Mouse (Mus musculus) forebrain, embryonic 12.5 days (tissue): Measurements from ENCODE around the gene Npepl1. TPM values are rescaled to one million over a fixed set of nuclear protein-coding genes. Genes with fewer than 3 reads are reported as not detected.

Experiments used
- ATAC-seq: fragments of 200-750 bp; cut with Nextera tagmentation; 2 replicates; pipeline ENCODE4 v1.8.0; 2017; ENCODE audit warnings: moderate TSS enrichment; ENCODE audit not compliant: low FRiP score
- H3K27ac ChIP-seq: fragments of 300-500 bp; sonication (generic); 2 replicates; pipeline ENCODE4 v1.5.1; 2016; ENCODE audit warnings: mild to moderate bottlenecking
- H3K27me3 ChIP-seq: fragments of 300-500 bp; sonication (generic); 2 replicates; pipeline ENCODE4 v1.6.1; 2016; ENCODE audit warnings: mild to moderate bottlenecking
- H3K36me3 ChIP-seq: fragments of 300-500 bp; sonication (generic); replicated peaks from 2 replicates; pipeline ENCODE4 v1.6.1; 2016; ENCODE audit warnings: mild to moderate bottlenecking
- H3K4me1 ChIP-seq: fragments of 300-500 bp; sonication (generic); 2 replicates; pipeline ENCODE4 v1.6.1; 2016
- H3K4me2 ChIP-seq: fragments of 300-500 bp; sonication (generic); 2 replicates; pipeline ENCODE4 v1.6.1; 2016; ENCODE audit warnings: mild to moderate bottlenecking, moderate library complexity
- H3K4me3 ChIP-seq: fragments of 300-500 bp; sonication (generic); replicated peaks from 2 replicates; pipeline ENCODE4 v1.5.1; 2016; ENCODE audit warnings: mild to moderate bottlenecking
- H3K9ac ChIP-seq: fragments of 300-500 bp; sonication (generic); 2 replicates; pipeline ENCODE4 v1.6.1; 2016; ENCODE audit warnings: mild to moderate bottlenecking
- H3K9me3 ChIP-seq: fragments of 300-500 bp; sonication (generic); 2 replicates; pipeline ENCODE4 v1.6.1; 2016
- WGBS: fragments of 180-500 bp; shearing (Covaris S2); methylation state at CpG from one replicate; pipeline ENCODE4 v1.1.7; 2016; 5-methylcytosine and 5-hydroxymethylcytosine counted together
- polyA plus RNA-seq: library from polyadenylated mRNA; unstranded; fragments of >200 nt; fragmentation: Nextera tagmentation; extraction: Ambion mirVana; gene quantifications from 2 replicates; pipeline ENCODE4 v1.2.1, GENCODE M21; 2016

Gene Npepl1
- polyA plus RNA-seq, 1 experiment from 2014 or later: 26.7 TPM

DNA sequence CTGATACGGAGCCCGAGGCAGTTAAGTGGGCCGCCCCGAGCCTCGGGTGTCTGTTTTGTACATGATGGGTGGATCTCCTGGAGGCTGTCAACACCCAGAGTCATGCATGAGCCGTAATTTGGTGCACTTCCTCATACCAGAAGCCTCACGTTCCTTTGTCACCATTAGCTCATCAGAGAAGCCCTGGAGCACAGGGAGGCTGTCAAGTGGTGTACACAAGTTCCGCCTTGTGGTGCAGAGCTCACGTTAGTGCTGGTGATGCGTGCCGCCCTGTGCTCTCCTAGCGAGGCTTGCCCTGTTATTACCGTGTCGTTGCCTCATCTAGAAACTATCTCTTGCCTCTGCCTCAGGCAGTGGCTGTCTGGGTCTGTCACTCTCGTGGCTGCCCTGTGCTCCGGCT, 6.8 kb downstream of the Npepl1 start:
- Histone ChIP-seq H3K9me3 (no peaks in the 10 kb centered on the region), H3K4me1 (no peaks in the 10 kb centered on the region), H3K27me3 (no peaks in the 10 kb centered on the region), H3K4me2 (no peak overlapping the region), H3K27ac (no peak overlapping the region), H3K9ac (no peak overlapping the region), H3K36me3 (peaks cover 27% of the 10 kb centered on the region), H3K4me3 (no peak overlapping the region)
- 86% methylated on average over 16 of the region's 16 CpGs for WGBS
- peak; percentile 31; the same call in 1 of the 2 replicates for ATAC-seq

DNA sequence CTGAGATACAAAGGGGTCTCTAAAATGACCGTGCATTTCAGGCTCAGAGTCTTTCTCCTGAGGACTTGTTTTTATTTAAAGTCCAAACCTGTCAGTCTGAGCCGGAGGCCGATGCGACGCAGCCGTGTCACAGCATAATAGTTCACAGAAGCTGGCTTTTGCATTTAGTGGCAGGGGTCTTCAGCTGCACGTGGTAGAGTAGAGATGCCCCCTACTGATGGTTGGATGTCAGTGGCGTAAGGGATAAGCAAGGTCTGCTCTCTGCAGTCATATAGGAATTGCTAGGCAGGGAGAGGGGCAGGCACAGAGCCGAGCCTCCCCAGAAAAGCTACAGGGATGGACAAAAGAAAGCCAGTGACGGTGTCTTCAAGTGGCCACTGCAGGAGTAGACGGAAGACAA, 8.0 kb downstream of the Npepl1 start:
- peak; percentile 64; the same call in 1 of the 2 replicates for ATAC-seq
- no peak overlapping the region for H3K4me2 ChIP-seq
- 57% methylated on average over 11 of the region's 11 CpGs for WGBS
- H3K4me3 ChIP-seq: no peak overlapping the region
- H3K27ac ChIP-seq: no peak overlapping the region
- H3K4me1 ChIP-seq: no peaks in the 10 kb centered on the region
- H3K9ac ChIP-seq: no peak overlapping the region
- peaks cover 39% of the 10 kb centered on the region for H3K36me3 ChIP-seq
- no peaks in the 10 kb centered on the region for H3K9me3 ChIP-seq
- H3K27me3 ChIP-seq: no peaks in the 10 kb centered on the region

DNA sequence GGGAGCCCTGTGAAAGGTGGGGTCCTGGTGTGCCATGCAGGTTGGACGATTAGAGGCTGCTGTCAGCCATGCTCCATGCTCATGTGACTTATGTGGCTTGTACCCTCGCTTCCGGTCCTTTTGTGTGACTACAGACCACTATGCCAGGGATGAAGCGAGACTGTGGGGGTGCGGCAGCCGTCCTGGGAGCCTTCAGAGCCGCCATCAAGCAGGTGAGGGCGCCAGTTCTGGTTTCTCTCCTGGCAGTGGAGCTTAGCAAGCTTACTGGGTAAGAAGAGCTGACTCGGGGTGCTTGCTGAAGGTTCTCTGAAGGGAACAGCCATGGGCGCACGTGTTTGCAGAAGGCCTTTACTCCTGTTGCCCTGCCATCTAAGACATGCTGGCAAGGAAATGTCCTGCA, 9.1 kb downstream of the Npepl1 start:
- ATAC-seq: no peak
- Histone ChIP-seq H3K27ac (no peak overlapping the region), H3K9ac (no peak overlapping the region), H3K36me3 (peaks cover 50% of the 10 kb centered on the region), H3K4me1 (no peaks in the 10 kb centered on the region), H3K27me3 (no peaks in the 10 kb centered on the region), H3K9me3 (peaks cover 2% of the 10 kb centered on the region; the same call in 1 of the 2 replicates), H3K4me3 (no peak overlapping the region), H3K4me2 (no peak overlapping the region)
- 89% methylated on average over 11 of the region's 11 CpGs for WGBS

DNA sequence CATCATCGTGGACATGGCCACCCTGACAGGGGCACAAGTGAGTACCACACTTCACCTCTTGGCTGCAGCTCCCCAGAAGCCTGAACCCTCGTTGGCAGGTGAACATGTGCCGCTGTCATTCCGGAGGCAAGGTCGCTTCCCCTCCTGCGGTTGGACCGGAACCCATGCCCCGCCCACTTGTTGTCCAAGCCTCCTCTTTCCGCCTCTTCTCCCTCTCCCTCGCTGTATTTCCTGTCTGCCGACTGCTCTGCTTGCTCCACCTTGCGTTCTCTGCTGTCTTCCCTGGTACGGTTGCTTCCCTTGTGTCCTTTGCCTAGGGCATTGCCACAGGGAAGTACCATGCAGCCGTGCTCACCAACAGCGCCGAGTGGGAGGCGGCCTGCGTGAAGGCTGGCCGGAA, 10.5 kb downstream of the Npepl1 start:
- H3K4me3 ChIP-seq: no peak overlapping the region
- H3K4me1 ChIP-seq: no peaks in the 10 kb centered on the region
- 94% methylated on average over 19 of the region's 19 CpGs for WGBS
- H3K4me2 ChIP-seq: no peak overlapping the region
- H3K27me3 ChIP-seq: no peaks in the 10 kb centered on the region
- H3K27ac ChIP-seq: no peak overlapping the region
- no peak for ATAC-seq
- H3K9ac ChIP-seq: no peak overlapping the region
- peaks cover 55% of the 10 kb centered on the region for H3K36me3 ChIP-seq
- H3K9me3 ChIP-seq: peaks cover 14% of the 10 kb centered on the region

DNA sequence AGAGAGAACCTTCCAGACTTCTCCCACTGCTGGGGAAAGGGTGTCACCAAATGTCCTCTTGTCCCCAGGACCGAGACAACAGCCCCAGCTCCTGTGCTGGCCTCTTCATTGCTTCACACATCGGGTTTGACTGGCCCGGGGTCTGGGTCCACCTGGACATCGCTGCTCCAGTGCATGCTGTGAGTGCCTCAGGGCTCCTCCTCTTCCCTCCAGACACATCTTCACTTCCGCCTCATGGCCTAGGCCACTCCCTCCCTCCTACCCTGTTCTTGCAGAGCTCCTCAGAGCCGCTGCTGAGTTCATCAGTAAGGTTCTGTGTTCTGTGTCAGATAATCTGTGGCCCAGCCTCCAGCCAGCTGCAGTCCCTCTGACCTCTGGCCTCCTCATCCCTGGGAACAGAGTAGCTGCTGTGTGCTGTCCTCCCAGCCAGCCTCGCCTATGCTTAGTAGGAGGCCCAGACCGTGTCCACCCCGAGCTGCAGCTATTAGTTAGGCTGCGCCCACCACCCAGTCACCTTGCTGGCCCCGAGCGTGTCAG, 11.3 kb downstream of the Npepl1 start:
- H3K4me3 ChIP-seq: no peak overlapping the region
- H3K4me2 ChIP-seq: no peak overlapping the region
- ATAC-seq: no peak
- H3K4me1 ChIP-seq: peaks cover 3% of the 10 kb centered on the region
- no peaks in the 10 kb centered on the region; the same call in 1 of the 2 replicates for H3K27me3 ChIP-seq
- H3K9ac ChIP-seq: no peak overlapping the region
- peaks cover 14% of the 10 kb centered on the region for H3K9me3 ChIP-seq
- WGBS: 82% methylated on average over 12 of the region's 12 CpGs
- H3K27ac ChIP-seq: no peak overlapping the region
- H3K36me3 ChIP-seq: peaks cover 53% of the 10 kb centered on the region

DNA sequence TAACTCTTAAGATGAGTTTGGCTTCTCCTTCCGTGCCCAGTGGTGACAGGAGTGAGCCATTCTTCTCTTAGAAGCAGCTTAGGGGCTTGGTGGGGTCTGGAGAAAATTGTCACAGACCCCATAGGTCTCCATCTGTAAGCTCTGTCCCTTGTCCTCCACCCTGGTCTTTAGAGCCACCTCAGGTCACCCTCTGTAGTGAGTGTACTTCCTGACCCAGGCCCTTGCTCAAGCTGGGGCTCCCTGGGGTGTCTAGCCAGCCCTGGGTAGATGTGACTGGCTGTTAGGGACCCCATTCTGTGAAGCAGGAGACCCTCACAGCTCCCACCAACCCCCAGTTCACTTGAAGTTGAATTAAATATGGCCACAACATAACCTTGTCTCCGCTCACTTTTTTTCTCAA, 12.2 kb downstream of the Npepl1 start:
- Histone ChIP-seq H3K4me1 (peaks cover 11% of the 10 kb centered on the region), H3K36me3 (peaks cover 53% of the 10 kb centered on the region), H3K27ac (no peak overlapping the region), H3K4me3 (no peak overlapping the region), H3K27me3 (no peaks in the 10 kb centered on the region; the same call in 1 of the 2 replicates), H3K4me2 (no peak overlapping the region), H3K9ac (no peak overlapping the region), H3K9me3 (peaks cover 14% of the 10 kb centered on the region)
- WGBS: 96% methylated on average over 2 of the region's 2 CpGs
- ATAC-seq: no peak

DNA sequence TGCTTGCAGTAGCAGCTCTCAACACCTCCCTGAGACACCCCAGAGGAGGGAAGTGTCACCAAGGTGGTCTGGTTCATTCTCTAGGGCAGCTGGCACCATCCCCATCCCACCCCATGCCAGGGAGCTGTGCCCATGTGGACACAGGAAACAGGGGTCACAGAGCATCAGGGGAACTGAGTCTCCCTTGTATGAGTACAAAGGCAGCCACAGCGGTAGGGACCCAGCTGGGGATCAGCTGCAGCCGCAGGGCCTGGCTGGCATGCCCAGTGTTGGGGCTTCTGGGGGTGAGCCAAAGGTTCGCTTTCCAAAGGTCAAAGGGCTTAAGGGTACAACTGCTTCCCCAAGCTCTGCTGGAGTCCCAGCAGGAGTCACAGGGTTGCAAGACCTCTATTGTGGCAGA, 13.6 kb downstream of the Npepl1 start:
- Histone ChIP-seq H3K4me2 (no peak overlapping the region), H3K4me3 (no peak overlapping the region), H3K9ac (no peak overlapping the region), H3K4me1 (peaks cover 16% of the 10 kb centered on the region), H3K27ac (no peak overlapping the region), H3K27me3 (no peaks in the 10 kb centered on the region; the same call in 1 of the 2 replicates), H3K9me3 (peaks cover 14% of the 10 kb centered on the region), H3K36me3 (peaks cover 53% of the 10 kb centered on the region)
- no peak for ATAC-seq
- 84% methylated on average over 3 of the region's 3 CpGs for WGBS

DNA sequence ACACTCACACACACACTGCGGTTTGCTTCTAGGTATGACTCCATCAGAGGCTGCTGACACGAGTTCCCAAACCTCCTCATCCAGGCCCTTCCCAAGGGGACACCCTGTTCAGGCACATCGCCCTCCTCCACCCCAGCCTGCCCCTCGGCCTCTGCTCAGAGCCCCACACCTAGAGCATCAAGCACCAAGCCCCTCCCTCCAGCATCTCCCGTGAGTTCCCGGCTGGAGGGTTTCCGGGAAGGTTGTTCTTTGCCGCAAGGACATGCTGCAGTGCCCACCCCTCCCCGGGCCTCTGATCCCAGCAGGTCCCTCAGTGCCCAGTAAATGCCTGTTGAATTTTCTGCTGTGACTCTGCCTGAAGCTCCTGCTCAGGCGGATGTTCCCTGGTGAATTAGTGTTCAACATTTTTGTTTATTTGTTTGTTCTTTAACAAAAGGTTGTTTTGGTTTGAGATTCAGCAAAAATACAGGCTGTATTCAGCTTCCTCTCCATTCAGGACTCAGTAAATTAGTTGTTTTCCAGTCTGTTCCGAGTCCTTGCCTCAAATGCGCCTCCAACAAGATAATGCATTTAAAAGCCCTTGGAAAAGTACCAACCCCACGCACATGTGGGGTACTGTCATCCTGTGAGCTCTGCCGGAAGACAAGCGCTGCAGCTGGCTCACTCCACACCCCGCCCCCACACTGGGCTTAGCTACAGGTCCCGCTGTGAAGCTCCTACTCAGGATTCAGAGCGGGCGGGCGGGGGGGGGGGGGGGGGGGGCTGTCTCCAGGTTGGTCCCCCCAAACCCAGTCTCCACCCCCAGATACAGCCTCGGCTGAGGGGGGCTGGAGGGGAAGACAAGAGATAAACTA, 16.6 kb downstream of the Npepl1 start:
- peak; percentile 79 for ATAC-seq
- Histone ChIP-seq H3K27me3 (no peaks in the 10 kb centered on the region; the same call in 1 of the 2 replicates), H3K4me1 (peaks cover 16% of the 10 kb centered on the region), H3K36me3 (peaks cover 30% of the 10 kb centered on the region), H3K4me2 (peak overlapping the region; percentile 41), H3K4me3 (peak overlapping the region; percentile 15; the same call in 1 of the 2 replicates), H3K9ac (no peak overlapping the region), H3K27ac (no peak overlapping the region), H3K9me3 (peaks cover 14% of the 10 kb centered on the region)
- WGBS: 13% methylated on average over 18 of the region's 21 CpGs

DNA sequence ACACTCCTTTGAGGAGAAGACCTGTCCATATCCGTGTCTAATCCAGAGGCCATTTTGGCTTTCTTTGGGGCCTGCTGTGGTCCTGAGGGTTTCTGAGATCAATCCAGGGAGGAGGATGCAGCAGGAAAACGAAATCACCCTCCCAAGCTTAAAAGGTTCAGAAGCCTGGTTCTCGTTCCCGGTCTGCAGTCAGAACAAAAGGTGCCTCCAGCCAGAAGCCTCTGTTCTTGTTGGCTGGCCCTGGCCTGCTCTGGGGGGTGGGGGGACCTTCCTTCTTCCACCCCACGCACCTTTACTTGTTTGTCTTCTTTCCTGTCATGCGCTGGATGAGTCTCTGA, 17.2 kb downstream of the Npepl1 start:
- peak; percentile 45; the same call in 1 of the 2 replicates for ATAC-seq
- peaks cover 14% of the 10 kb centered on the region for H3K9me3 ChIP-seq
- WGBS: 17% methylated on average over 6 of the region's 6 CpGs
- peaks cover 24% of the 10 kb centered on the region for H3K36me3 ChIP-seq
- H3K27me3 ChIP-seq: no peaks in the 10 kb centered on the region; the same call in 1 of the 2 replicates
- peak overlapping the region; percentile 15; the same call in 1 of the 2 replicates for H3K4me3 ChIP-seq
- peak overlapping the region; percentile 41 for H3K4me2 ChIP-seq
- H3K9ac ChIP-seq: no peak overlapping the region
- peaks cover 16% of the 10 kb centered on the region for H3K4me1 ChIP-seq
- H3K27ac ChIP-seq: no peak overlapping the region

DNA sequence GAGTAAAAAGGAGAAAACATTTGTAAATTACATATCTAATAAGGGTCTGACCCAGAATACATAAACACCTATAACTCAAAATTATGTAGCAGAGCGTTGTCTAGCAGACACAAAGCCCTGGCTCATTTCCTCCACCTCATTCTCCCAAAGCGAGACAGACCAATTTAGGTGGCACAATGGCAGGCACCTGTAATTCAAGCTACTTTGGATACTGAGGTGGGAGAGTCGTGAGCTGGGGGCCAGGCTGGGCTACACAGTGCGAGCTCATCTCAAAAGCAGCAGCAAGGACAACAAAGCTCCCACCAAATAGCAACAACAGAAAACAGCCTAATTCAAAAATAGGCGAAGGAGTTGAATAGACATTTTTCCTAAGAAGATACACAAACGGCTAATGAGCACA, 18.8 kb downstream of the Npepl1 start:
- no peak for ATAC-seq
- Histone ChIP-seq H3K9me3 (peaks cover 14% of the 10 kb centered on the region), H3K4me3 (no peak overlapping the region), H3K36me3 (peaks cover 8% of the 10 kb centered on the region), H3K4me1 (peaks cover 16% of the 10 kb centered on the region), H3K9ac (no peak overlapping the region), H3K4me2 (no peak overlapping the region), H3K27ac (no peak overlapping the region), H3K27me3 (no peaks in the 10 kb centered on the region; the same call in 1 of the 2 replicates)
- WGBS: 76% methylated on average over 6 of the region's 6 CpGs

DNA sequence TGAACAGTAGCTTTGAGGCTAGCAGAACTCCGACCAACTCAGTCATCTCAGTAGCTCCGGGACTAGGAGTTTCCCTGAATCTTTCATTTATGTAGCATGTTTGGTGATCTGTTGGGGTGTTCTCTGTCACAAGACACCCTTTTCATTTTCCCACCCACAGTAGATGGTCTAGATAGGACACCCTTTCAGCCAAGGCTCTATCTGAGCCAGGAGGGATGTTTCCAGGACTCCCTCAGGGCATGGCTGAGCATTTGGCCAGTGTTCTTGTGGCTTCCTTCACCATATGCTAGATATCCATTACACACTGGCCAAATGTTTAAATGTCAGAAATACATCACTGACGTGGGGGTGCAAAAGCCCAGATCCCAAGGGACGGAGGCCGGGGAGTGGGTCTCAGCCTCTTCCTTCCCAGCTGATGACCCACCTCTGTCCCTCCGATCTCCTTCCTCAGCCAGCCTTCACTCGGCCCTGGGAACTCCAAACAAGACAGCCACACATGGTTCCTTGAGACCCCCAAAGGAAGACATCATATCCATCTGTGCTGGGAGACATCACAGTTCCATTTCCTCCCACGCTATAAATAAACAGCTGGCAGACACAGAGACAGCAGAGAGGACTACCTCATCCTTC, 20.4 kb downstream of the Npepl1 start:
- H3K9ac ChIP-seq: no peak overlapping the region
- H3K27me3 ChIP-seq: no peaks in the 10 kb centered on the region; the same call in 1 of the 2 replicates
- no peak for ATAC-seq
- no peaks in the 10 kb centered on the region for H3K9me3 ChIP-seq
- no peak overlapping the region for H3K4me2 ChIP-seq
- H3K4me3 ChIP-seq: no peak overlapping the region
- WGBS: 86% methylated on average over 8 of the region's 8 CpGs
- H3K4me1 ChIP-seq: peaks cover 16% of the 10 kb centered on the region
- no peak overlapping the region for H3K27ac ChIP-seq
- H3K36me3 ChIP-seq: no peaks in the 10 kb centered on the region

DNA sequence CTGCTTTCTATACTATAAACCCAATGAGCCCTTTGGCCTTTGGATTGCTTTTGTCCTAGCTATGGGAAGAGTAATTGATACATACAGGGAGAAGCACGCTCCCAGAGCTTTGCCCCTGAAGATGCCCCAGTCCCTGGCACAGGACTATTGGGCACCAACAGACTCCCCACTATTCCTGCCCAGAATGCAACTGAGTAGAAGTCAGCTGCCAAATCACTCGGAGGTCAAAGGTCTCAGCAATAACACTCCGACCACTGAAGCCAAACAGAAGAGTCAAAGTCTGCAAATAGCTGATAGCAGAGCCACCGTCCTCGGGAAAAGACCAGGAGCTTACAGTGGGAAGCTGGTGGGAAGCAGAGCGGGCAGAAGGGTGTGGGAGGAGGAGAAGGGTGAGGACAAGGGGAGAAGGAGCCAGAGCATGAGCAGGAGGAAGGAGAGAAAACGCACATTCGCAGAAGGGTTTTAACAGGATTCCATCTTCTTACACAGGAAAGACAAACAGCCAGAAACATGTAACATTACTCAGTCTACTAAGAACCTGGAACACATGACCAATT, 22.3 kb downstream of the Npepl1 start:
- H3K27ac ChIP-seq: no peak overlapping the region
- WGBS: 88% methylated on average over 8 of the region's 8 CpGs

More for the DNA sequence above, 22.3 kb downstream of the Npepl1 start:
- H3K27me3 ChIP-seq: no peaks in the 10 kb centered on the region
- no peak overlapping the region for H3K4me2 ChIP-seq
- no peak overlapping the region for H3K9ac ChIP-seq
- no peak for ATAC-seq
- no peaks in the 10 kb centered on the region for H3K36me3 ChIP-seq
- peaks cover 3% of the 10 kb centered on the region; the same call in 1 of the 2 replicates for H3K4me1 ChIP-seq
- H3K4me3 ChIP-seq: no peak overlapping the region
- no peaks in the 10 kb centered on the region for H3K9me3 ChIP-seq
